Mouse (Mus musculus): Measurements from ENCODE around the gene Zfp764. TPM values are rescaled to one million over a fixed set of nuclear protein-coding genes. Genes with fewer than 3 reads are reported as not detected.
"Not testable (repeated sequence)": the region's sequence is repeated elsewhere in the genome, so short reads cannot be mapped to it uniquely, and the experiment has no call there.

Zfp764 gene
- 6.8 and 8.8 TPM in 2 replicates for polyA plus RNA-seq (2014; fragmentation: Nextera tagmentation; extraction: Ambion mirVana)

GRCm38 (mm10) chr7:127406002-127406987 is at the start of gene Zfp764:
Gene Zfp764 (minus strand): TSS chr7:127406822.
- H3K9me3 ChIP-seq (ENCODE audit: control insufficient read depth, low read length); H3K27me3 ChIP-seq (ENCODE audit: control insufficient read depth, insufficient read depth, low read length); H3K4me1 ChIP-seq (ENCODE audit: control insufficient read depth, insufficient read depth, low read length); H3K36me3 ChIP-seq (ENCODE audit: control insufficient read depth, insufficient read depth, low read length): not testable (repeated sequence)
- Histone ChIP-seq H3K4me2 (replicated peaks; ENCODE audit: low read depth, low read length) (peak within 1 kb of the TSS; percentile 86), H3K27ac (ENCODE audit: low read depth, low read length) (peak within 1 kb of the TSS; percentile 59; the same call in 1 of the 2 replicates), H3K4me3 (ENCODE audit: low read length) (peak within 1 kb of the TSS; percentile 57), H3K9ac (ENCODE audit: low read depth, low read length) (peak within 1 kb of the TSS; percentile 74)
- 5% methylated on average over 40 of the region's 40 CpGs for WGBS
- ATAC-seq (ENCODE audit: low FRiP score, low TSS enrichment) = peak; percentile 89

- Histone ChIP-seq H3K9me3 (ENCODE audit: control insufficient read depth, low read length) (no peaks in the 10 kb centered on the region), H3K27me3 (ENCODE audit: control insufficient read depth, insufficient read depth, low read length) (no peaks in the 10 kb centered on the region), H3K4me2 (replicated peaks; ENCODE audit: low read depth, low read length) (no peak overlapping the region), H3K27ac (ENCODE audit: low read depth, low read length) (no peak overlapping the region), H3K36me3 (ENCODE audit: control insufficient read depth, insufficient read depth, low read length) (peaks cover 36% of the 10 kb centered on the region), H3K4me3 (ENCODE audit: low read length) (no peak overlapping the region), H3K9ac (ENCODE audit: low read depth, low read length) (no peak overlapping the region), H3K4me1 (ENCODE audit: control insufficient read depth, insufficient read depth, low read length) (peaks cover 8% of the 10 kb centered on the region)
- no peak for ATAC-seq (ENCODE audit: low FRiP score, low TSS enrichment)
- 95% methylated on average over 7 of the region's 7 CpGs for WGBS
These were observed 48.3 kb upstream of the Zfp764 start for GRCm38 (mm10) chr7:127454905-127455304.

DNA sequence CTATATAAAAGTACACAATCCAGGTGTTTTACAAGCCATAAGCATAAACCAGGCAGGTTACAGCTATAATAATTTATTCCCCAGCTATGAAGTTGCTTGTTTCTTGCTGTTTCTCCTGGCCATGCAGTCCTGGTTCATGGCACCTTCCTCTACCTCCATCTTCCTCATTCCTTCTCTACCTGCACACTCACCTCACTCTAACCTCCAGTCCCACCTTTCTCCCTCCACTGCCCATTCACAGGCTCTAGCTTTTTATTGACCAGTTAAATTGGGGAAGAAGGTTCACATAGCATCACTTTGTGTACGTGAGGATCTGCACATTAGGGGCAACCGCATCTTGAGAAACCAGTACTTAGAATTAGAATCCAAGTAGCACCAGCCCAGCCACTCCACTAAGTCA is 46.4 kb upstream of the Zfp764 start:
- no peak for ATAC-seq (ENCODE audit: low FRiP score, low TSS enrichment)
- H3K36me3 ChIP-seq (ENCODE audit: control insufficient read depth, insufficient read depth, low read length) = peaks cover 30% of the 10 kb centered on the region

GRCm38 (mm10) chr7:127449966-127450365 is 43.3 kb upstream of the Zfp764 start:
- H3K9me3 ChIP-seq (ENCODE audit: control insufficient read depth, low read length) = no peaks in the 10 kb centered on the region
- no peaks in the 10 kb centered on the region for H3K27me3 ChIP-seq (ENCODE audit: control insufficient read depth, insufficient read depth, low read length)
- H3K4me3 ChIP-seq (ENCODE audit: low read length) = peak overlapping the region; percentile 76
- WGBS = 72% methylated on average over 7 of the region's 7 CpGs
- no peak for ATAC-seq (ENCODE audit: low FRiP score, low TSS enrichment)
- H3K36me3 ChIP-seq (ENCODE audit: control insufficient read depth, insufficient read depth, low read length) = peaks cover 24% of the 10 kb centered on the region
- H3K4me1 ChIP-seq (ENCODE audit: control insufficient read depth, insufficient read depth, low read length) = peaks cover 14% of the 10 kb centered on the region
- peak overlapping the region; percentile 89 for H3K9ac ChIP-seq (ENCODE audit: low read depth, low read length)
- H3K4me2 ChIP-seq (replicated peaks; ENCODE audit: low read depth, low read length) = peak overlapping the region; percentile 76
- no peak overlapping the region for H3K27ac ChIP-seq (ENCODE audit: low read depth, low read length)

More for the DNA sequence above, 46.4 kb upstream of the Zfp764 start:
- no peak overlapping the region for H3K9ac ChIP-seq (ENCODE audit: low read depth, low read length)
- H3K27me3 ChIP-seq (ENCODE audit: control insufficient read depth, insufficient read depth, low read length) = no peaks in the 10 kb centered on the region
- H3K4me2 ChIP-seq (replicated peaks; ENCODE audit: low read depth, low read length) = no peak overlapping the region
- WGBS = 98% methylated on average over 2 of the region's 2 CpGs
- H3K9me3 ChIP-seq (ENCODE audit: control insufficient read depth, low read length) = no peaks in the 10 kb centered on the region
- H3K4me3 ChIP-seq (ENCODE audit: low read length) = no peak overlapping the region
- peaks cover 14% of the 10 kb centered on the region for H3K4me1 ChIP-seq (ENCODE audit: control insufficient read depth, insufficient read depth, low read length)
- no peak overlapping the region for H3K27ac ChIP-seq (ENCODE audit: low read depth, low read length)

DNA sequence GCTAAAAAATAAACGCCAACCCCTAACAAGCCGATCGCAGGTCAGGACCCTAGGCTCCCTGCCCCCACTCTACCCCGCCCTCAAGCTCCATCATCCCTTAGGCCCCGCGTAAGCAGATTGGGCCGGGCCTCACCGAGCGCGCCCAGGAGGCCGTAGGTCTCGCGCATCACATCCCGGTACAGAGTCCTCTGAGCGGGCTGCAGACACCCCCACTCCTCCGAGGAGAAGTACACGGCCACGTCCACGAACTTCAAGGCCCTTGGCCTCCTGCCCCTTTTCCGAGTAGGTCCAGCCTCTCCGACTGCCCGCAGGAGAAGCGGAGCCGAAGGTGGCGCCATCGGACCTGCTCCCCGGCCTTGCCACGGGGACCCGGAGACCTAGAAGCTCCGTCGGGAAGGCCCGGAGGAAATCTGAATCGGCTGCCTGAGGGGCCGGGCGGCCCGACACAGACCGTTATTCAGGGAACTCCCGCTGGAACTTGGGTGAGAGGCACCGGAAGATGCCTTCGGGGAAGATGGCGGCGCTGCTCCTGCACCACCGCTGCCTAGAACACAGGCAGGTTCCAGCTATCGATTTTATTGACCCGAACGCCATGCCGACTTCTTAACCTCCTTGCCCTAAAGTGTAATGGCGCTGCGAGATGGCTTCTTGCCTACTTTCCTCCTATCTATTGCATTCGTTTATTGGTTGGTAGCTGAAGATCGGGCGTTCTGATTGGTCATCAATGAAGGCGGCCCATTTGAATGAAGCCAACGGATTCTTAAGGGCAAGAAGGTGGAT is 42.1 kb upstream of the Zfp764 start, which contains the start of gene Zfp689:
Gene Zfp689, minus strand, starts transcription at position 638 of the 780 bp plus-strand sequence.
- peak; percentile 92 for ATAC-seq (ENCODE audit: low FRiP score, low TSS enrichment)
- peak within 1 kb of the TSS; percentile 89 for H3K9ac ChIP-seq (ENCODE audit: low read depth, low read length)
- peaks cover 32% of the 10 kb centered on the region for H3K36me3 ChIP-seq (ENCODE audit: control insufficient read depth, insufficient read depth, low read length)
- peak within 1 kb of the TSS; percentile 76 for H3K4me2 ChIP-seq (replicated peaks; ENCODE audit: low read depth, low read length)
- no peaks in the 10 kb centered on the region for H3K9me3 ChIP-seq (ENCODE audit: control insufficient read depth, low read length)
- H3K4me1 ChIP-seq (ENCODE audit: control insufficient read depth, insufficient read depth, low read length) = peaks cover 14% of the 10 kb centered on the region
- H3K27me3 ChIP-seq (ENCODE audit: control insufficient read depth, insufficient read depth, low read length) = no peaks in the 10 kb centered on the region
- peak within 1 kb of the TSS; percentile 90 for H3K27ac ChIP-seq (ENCODE audit: low read depth, low read length)
- WGBS = under 1% methylated on average over 54 of the region's 54 CpGs
- peak within 1 kb of the TSS; percentile 76 for H3K4me3 ChIP-seq (ENCODE audit: low read length)

DNA sequence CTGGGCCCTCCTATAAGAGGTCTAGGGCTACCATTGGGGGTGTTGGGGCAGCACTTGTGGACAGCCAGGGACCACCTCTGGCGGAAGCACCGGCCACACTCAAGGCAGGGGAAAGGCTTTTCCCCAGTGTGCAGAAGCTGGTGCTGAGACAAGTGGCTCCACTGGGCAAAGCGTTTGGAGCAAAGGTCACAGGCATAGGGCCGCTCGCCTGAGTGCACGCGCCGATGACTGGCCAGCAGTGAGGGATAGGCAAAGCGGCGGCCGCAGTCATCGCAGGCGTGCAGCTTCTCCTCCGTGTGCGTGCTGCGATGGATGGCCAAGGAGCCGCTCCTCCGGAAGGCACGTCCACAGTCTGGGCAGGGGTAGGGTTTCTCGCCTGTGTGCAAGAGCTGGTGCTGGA is 37.4 kb upstream of the Zfp764 start:
- Histone ChIP-seq H3K4me3 (ENCODE audit: low read length) (no peak overlapping the region), H3K9ac (ENCODE audit: low read depth, low read length) (no peak overlapping the region)

GRCm38 (mm10) chr7:127437724-127438123 is 31.1 kb upstream of the Zfp764 start:
- ATAC-seq (ENCODE audit: low FRiP score, low TSS enrichment) = no peak
- Histone ChIP-seq H3K4me2 (replicated peaks; ENCODE audit: low read depth, low read length) (no peak overlapping the region), H3K4me3 (ENCODE audit: low read length) (no peak overlapping the region), H3K4me1 (ENCODE audit: control insufficient read depth, insufficient read depth, low read length) (no peaks in the 10 kb centered on the region), H3K27me3 (ENCODE audit: control insufficient read depth, insufficient read depth, low read length) (no peaks in the 10 kb centered on the region), H3K9ac (ENCODE audit: low read depth, low read length) (no peak overlapping the region), H3K9me3 (ENCODE audit: control insufficient read depth, low read length) (peaks cover 7% of the 10 kb centered on the region), H3K27ac (ENCODE audit: low read depth, low read length) (no peak overlapping the region), H3K36me3 (ENCODE audit: control insufficient read depth, insufficient read depth, low read length) (peaks cover 9% of the 10 kb centered on the region)
- WGBS = 93% methylated on average over 3 of the region's 3 CpGs

More for the DNA sequence above, 37.4 kb upstream of the Zfp764 start:
- Histone ChIP-seq H3K9me3 (ENCODE audit: control insufficient read depth, low read length) (no peaks in the 10 kb centered on the region), H3K27ac (ENCODE audit: low read depth, low read length) (no peak overlapping the region), H3K27me3 (ENCODE audit: control insufficient read depth, insufficient read depth, low read length) (no peaks in the 10 kb centered on the region), H3K36me3 (ENCODE audit: control insufficient read depth, insufficient read depth, low read length) (peaks cover 40% of the 10 kb centered on the region), H3K4me1 (ENCODE audit: control insufficient read depth, insufficient read depth, low read length) (0 out of 2 replicates have a peak, but pooled peaks cover 2% of the 10 kb centered on the region), H3K4me2 (replicated peaks; ENCODE audit: low read depth, low read length) (no peak overlapping the region)
- ATAC-seq (ENCODE audit: low FRiP score, low TSS enrichment) = no peak
- WGBS = 93% methylated on average over 20 of the region's 20 CpGs

DNA sequence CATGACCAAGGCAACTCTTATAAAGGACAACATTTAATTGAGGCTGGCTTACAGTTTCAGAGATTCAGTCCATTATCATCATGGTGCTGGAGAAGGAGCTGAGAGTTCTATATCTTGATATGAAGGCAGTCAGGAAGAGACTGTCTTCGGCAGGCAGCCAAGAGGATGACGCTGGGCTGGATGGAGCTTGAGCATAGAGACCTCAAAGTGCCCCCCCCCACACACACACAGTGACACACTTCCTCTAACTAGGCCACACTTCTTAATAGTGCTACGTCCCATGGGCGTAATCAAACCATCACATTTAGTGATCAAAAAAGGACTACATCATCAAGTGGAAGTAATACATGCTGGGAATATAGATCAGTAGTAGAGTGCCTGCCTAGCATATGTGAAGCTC is 28.6 kb upstream of the Zfp764 start:
- Histone ChIP-seq H3K9me3 (ENCODE audit: control insufficient read depth, low read length) (peaks cover 7% of the 10 kb centered on the region), H3K4me1 (ENCODE audit: control insufficient read depth, insufficient read depth, low read length) (no peaks in the 10 kb centered on the region), H3K4me3 (ENCODE audit: low read length) (no peak overlapping the region), H3K27ac (ENCODE audit: low read depth, low read length) (no peak overlapping the region), H3K4me2 (replicated peaks; ENCODE audit: low read depth, low read length) (no peak overlapping the region), H3K9ac (ENCODE audit: low read depth, low read length) (no peak overlapping the region), H3K36me3 (ENCODE audit: control insufficient read depth, insufficient read depth, low read length) (no peaks in the 10 kb centered on the region), H3K27me3 (ENCODE audit: control insufficient read depth, insufficient read depth, low read length) (no peaks in the 10 kb centered on the region)
- no peak for ATAC-seq (ENCODE audit: low FRiP score, low TSS enrichment)
- 90% methylated on average over 4 of the region's 4 CpGs for WGBS
